In the genomic region with DNA sequence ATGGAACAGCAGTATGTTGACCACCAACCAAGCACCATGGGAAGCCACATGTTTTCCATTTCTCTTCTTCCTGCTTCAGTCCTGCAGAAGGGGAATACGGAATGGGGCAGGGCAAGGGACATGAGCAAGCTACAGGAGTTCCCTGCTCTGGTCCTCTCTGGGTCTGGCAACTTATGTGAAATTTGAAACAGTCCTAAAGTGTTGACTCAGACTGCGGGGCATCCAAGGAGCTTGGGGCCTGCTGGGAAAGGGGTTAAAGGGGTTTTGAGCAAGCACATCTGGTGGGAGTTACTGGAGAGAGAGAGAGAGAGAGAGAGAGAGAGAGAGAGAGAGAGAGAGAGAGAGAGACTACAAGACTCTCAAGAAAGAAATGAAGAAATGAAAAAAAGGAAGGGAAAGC, we compare ENCODE assay signal across 24 mouse cellular contexts. TPM values are rescaled to one million over a fixed set of nuclear protein-coding genes. Genes with fewer than 3 reads are reported as not detected.
DNase-seq lines count a peak whose midpoint lies in the region; ATAC-seq and TF ChIP-seq lines count a peak whose summit lies in the region.
"Had no signal": no experiment of that assay in that cellular context is flagged by ENCODE, and none has a peak within 500 bp of the region (broad histone marks: within the 10 kb centered on the region; RNA-seq: fewer than 3 reads in every experiment).

No protein-coding gene starts in this region.

- TF ChIP-seq EP300 in MEL (IDR thresholded peaks at IDR 0.05; ENCODE audit: low read depth in 1 of 2, low read length in 2 of 2), result no peak

- H3K4me1 ChIP-seq in MEL (ENCODE audit: control insufficient read depth in 1 of 2, insufficient read depth in 2 of 2, low read length in 2 of 2), result peaks cover 21 to 43% of the 10 kb centered on the region in 2 experiments
- H3K4me1 ChIP-seq in embryonic facial prominence, embryonic 11.5 days (ENCODE audit: control insufficient read depth, insufficient read depth, low read length), result no peaks in the 10 kb centered on the region
- no peaks in the 10 kb centered on the region for H3K4me1 ChIP-seq in limb, embryonic 11.5 days (ENCODE audit: control insufficient read depth, insufficient read depth, low read length)
- no peaks in the 10 kb centered on the region for H3K4me1 ChIP-seq in heart, embryonic 11.5 days (ENCODE audit: control insufficient read depth, insufficient read depth, low read length)
- H3K4me1 ChIP-seq in forebrain, embryonic 16.5 days (replicated peaks; ENCODE audit: control insufficient read depth, insufficient read depth, low read length), result no peaks in the 10 kb centered on the region
- no peaks in the 10 kb centered on the region for H3K4me1 ChIP-seq in forebrain, embryonic 15.5 days
- H3K4me1 ChIP-seq: heart, embryonic 13.5 days; hindbrain, embryonic 15.5 days; limb, embryonic 13.5 days; midbrain, embryonic 13.5 days had no signal

- no peak for TF ChIP-seq POLR2A in MEL (IDR thresholded peaks at IDR 0.05; ENCODE audit: control insufficient read depth in 1 of 2, insufficient read depth in 1 of 2, low read depth in 1 of 2, low read length in 2 of 2, poor library complexity in 1 of 2)

- H3K36me3 ChIP-seq in MEL (ENCODE audit: control insufficient read depth in 1 of 2, insufficient read depth in 2 of 2, low read length in 2 of 2), result peaks cover 0 to 30% of the 10 kb centered on the region in 2 experiments; a peak in 2 of 4 replicates
- no peaks in the 10 kb centered on the region for H3K36me3 ChIP-seq in embryonic facial prominence, embryonic 11.5 days (replicated peaks; ENCODE audit: control insufficient read depth, insufficient read depth, low read depth, low read length)
- H3K36me3 ChIP-seq in limb, embryonic 11.5 days (ENCODE audit: control insufficient read depth, insufficient read depth, low read length), result no peaks in the 10 kb centered on the region
- no peaks in the 10 kb centered on the region for H3K36me3 ChIP-seq in heart, embryonic 11.5 days (ENCODE audit: control insufficient read depth, insufficient read depth, low read length)
- no peaks in the 10 kb centered on the region for H3K36me3 ChIP-seq in forebrain, embryonic 16.5 days (ENCODE audit: control insufficient read depth, insufficient read depth)
- no peaks in the 10 kb centered on the region for H3K36me3 ChIP-seq in forebrain, embryonic 15.5 days
- H3K36me3 ChIP-seq: heart, embryonic 13.5 days; hindbrain, embryonic 15.5 days; limb, embryonic 13.5 days; midbrain, embryonic 13.5 days had no signal

- H3K27me3 ChIP-seq in MEL (ENCODE audit: control insufficient read depth in 1 of 2, insufficient read depth in 2 of 2, low read length in 2 of 2), result no peaks in the 10 kb centered on the region
- no peaks in the 10 kb centered on the region for H3K27me3 ChIP-seq in embryonic facial prominence, embryonic 11.5 days (ENCODE audit: control insufficient read depth, insufficient read depth, low read length)
- H3K27me3 ChIP-seq in limb, embryonic 11.5 days (ENCODE audit: control insufficient read depth, insufficient read depth, low read length), result no peaks in the 10 kb centered on the region
- no peaks in the 10 kb centered on the region for H3K27me3 ChIP-seq in heart, embryonic 11.5 days (ENCODE audit: control insufficient read depth, insufficient read depth, low read length)
- 0 out of 2 replicates have a peak, but pooled peaks cover 2% of the 10 kb centered on the region for H3K27me3 ChIP-seq in forebrain, embryonic 16.5 days (replicated peaks; ENCODE audit: control insufficient read depth, insufficient read depth, low read length)
- H3K27me3 ChIP-seq in forebrain, embryonic 15.5 days, result no peaks in the 10 kb centered on the region
- H3K27me3 ChIP-seq: hindbrain, embryonic 15.5 days; limb, embryonic 13.5 days had no signal

- H3K4me2 ChIP-seq in embryonic facial prominence, embryonic 11.5 days (ENCODE audit: low read depth, low read length), result no peak overlapping the region
- H3K4me2 ChIP-seq in limb, embryonic 11.5 days (ENCODE audit: low read depth, severe bottlenecking), result no peak overlapping the region
- H3K4me2 ChIP-seq in heart, embryonic 11.5 days, result no peak overlapping the region
- H3K4me2 ChIP-seq in forebrain, embryonic 16.5 days (ENCODE audit: low read length), result no peak overlapping the region
- H3K4me2 ChIP-seq in forebrain, embryonic 15.5 days (replicated peaks), result no peak overlapping the region
- H3K4me2 ChIP-seq: heart, embryonic 13.5 days; hindbrain, embryonic 15.5 days; limb, embryonic 13.5 days; midbrain, embryonic 13.5 days had no signal

- no peak for TF ChIP-seq RAD21 in MEL (IDR thresholded peaks at IDR 0.05; ENCODE audit: low read depth, low read length)

- ATAC-seq in embryonic facial prominence, embryonic 11.5 days (replicated peaks; ENCODE audit: insufficient number of reproducible peaks, low FRiP score, low TSS enrichment, low read depth), result no peak
- no peak for ATAC-seq in limb, embryonic 11.5 days (ENCODE audit: insufficient number of reproducible peaks, low FRiP score, low TSS enrichment, low read depth)
- ATAC-seq in heart, embryonic 11.5 days (replicated peaks; ENCODE audit: insufficient number of reproducible peaks, low FRiP score, low TSS enrichment), result no peak
- ATAC-seq in forebrain, embryonic 16.5 days, result no peak
- no peak for ATAC-seq in forebrain, embryonic 15.5 days (replicated peaks)
- ATAC-seq: forebrain, postnatal 0 days; intestine, embryonic 16.5 days; midbrain, embryonic 13.5 days had no signal

- no peak overlapping the region for H3K4me3 ChIP-seq in MEL (ENCODE audit: control insufficient read depth in 1 of 2, insufficient read depth in 1 of 2, low read depth in 2 of 2, low read length in 2 of 2)
- H3K4me3 ChIP-seq in embryonic facial prominence, embryonic 11.5 days (ENCODE audit: low read depth, low read length), result no peak overlapping the region
- H3K4me3 ChIP-seq in limb, embryonic 11.5 days (ENCODE audit: low read depth, low read length), result no peak overlapping the region
- no peak overlapping the region for H3K4me3 ChIP-seq in heart, embryonic 11.5 days (ENCODE audit: low read depth, low read length)
- no peak overlapping the region for H3K4me3 ChIP-seq in forebrain, embryonic 16.5 days (replicated peaks; ENCODE audit: low read length)
- H3K4me3 ChIP-seq in forebrain, embryonic 15.5 days, result no peak overlapping the region
- H3K4me3 ChIP-seq: gastrocnemius, adult 2 months; heart, embryonic 13.5 days; hindbrain, embryonic 15.5 days; limb, embryonic 13.5 days; midbrain, embryonic 13.5 days had no signal

- DNase-seq in 3T3-L1 (ENCODE audit: low read depth, low spot score) (peak; percentile 86), MEL (ENCODE audit: low read depth, low spot score) (no peak)
- peak; percentile 68 for DNase-seq in embryonic facial prominence, embryonic 11.5 days (ENCODE audit: low spot score)
- no peak for DNase-seq in limb, embryonic 11.5 days (ENCODE audit: low spot score)
- DNase-seq in testis, postnatal 10 days (ENCODE audit: low spot score), result no peak
- DNase-seq: cerebellum, adult 9-11 months; forebrain, postnatal 0 days; gastrocnemius, adult 2 months; heart, adult 11 months; kidney, postnatal 36 days; lung, adult 2 months; thymus, adult 2 months had no signal

- H3K27ac ChIP-seq in MEL (ENCODE audit: control insufficient read depth, low read depth, low read length), result peak overlapping the region; percentile 0; the same call in 1 of the 2 replicates
- no peak overlapping the region for H3K27ac ChIP-seq in embryonic facial prominence, embryonic 11.5 days (replicated peaks; ENCODE audit: low read depth, low read length)
- H3K27ac ChIP-seq in limb, embryonic 11.5 days (replicated peaks; ENCODE audit: low read depth, low read length), result 0 out of 2 replicates have a peak overlapping the region, but pooled peaks have one; percentile 15
- no peak overlapping the region for H3K27ac ChIP-seq in heart, embryonic 11.5 days (ENCODE audit: low read depth, low read length)
- no peak overlapping the region for H3K27ac ChIP-seq in forebrain, embryonic 16.5 days (ENCODE audit: low read length)
- H3K27ac ChIP-seq in forebrain, embryonic 15.5 days (replicated peaks), result no peak overlapping the region
- H3K27ac ChIP-seq: gastrocnemius, adult 2 months; heart, embryonic 13.5 days; hindbrain, embryonic 15.5 days; limb, embryonic 13.5 days; macrophage; midbrain, embryonic 13.5 days had no signal

- H3K9ac ChIP-seq in MEL (ENCODE audit: control insufficient read depth, low read depth, low read length, poor library complexity, severe bottlenecking), result no peak overlapping the region
- no peak overlapping the region for H3K9ac ChIP-seq in embryonic facial prominence, embryonic 11.5 days (replicated peaks; ENCODE audit: low read length)
- no peak overlapping the region for H3K9ac ChIP-seq in limb, embryonic 11.5 days (ENCODE audit: low read length)
- H3K9ac ChIP-seq in heart, embryonic 11.5 days (ENCODE audit: low read depth, low read length), result no peak overlapping the region
- H3K9ac ChIP-seq in forebrain, embryonic 16.5 days (replicated peaks; ENCODE audit: low read depth, low read length), result no peak overlapping the region
- H3K9ac ChIP-seq in forebrain, embryonic 15.5 days (replicated peaks), result no peak overlapping the region
- H3K9ac ChIP-seq: forebrain, postnatal 0 days; heart, embryonic 13.5 days; hindbrain, embryonic 15.5 days; limb, embryonic 13.5 days; midbrain, embryonic 13.5 days had no signal

- H3K9me3 ChIP-seq in MEL (replicated peaks; ENCODE audit: insufficient read depth, low read length), result no peaks in the 10 kb centered on the region
- H3K9me3 ChIP-seq in embryonic facial prominence, embryonic 11.5 days (replicated peaks; ENCODE audit: control insufficient read depth, low read length), result no peaks in the 10 kb centered on the region
- H3K9me3 ChIP-seq in limb, embryonic 11.5 days (ENCODE audit: control insufficient read depth, low read length), result 0 out of 2 replicates have a peak, but pooled peaks cover 3% of the 10 kb centered on the region
- no peaks in the 10 kb centered on the region for H3K9me3 ChIP-seq in heart, embryonic 11.5 days (replicated peaks; ENCODE audit: control insufficient read depth, low read length)
- H3K9me3 ChIP-seq in forebrain, embryonic 16.5 days (ENCODE audit: control insufficient read depth, low read length), result no peaks in the 10 kb centered on the region
- H3K9me3 ChIP-seq in forebrain, embryonic 15.5 days, result no peaks in the 10 kb centered on the region
- H3K9me3 ChIP-seq: heart, embryonic 13.5 days; hindbrain, embryonic 15.5 days; midbrain, embryonic 13.5 days had no signal

- H3K79me2 ChIP-seq in MEL (ENCODE audit: control insufficient read depth, insufficient read depth, low read length, poor library complexity), result no peaks in the 10 kb centered on the region; the same call in 1 of the 2 replicates

- TF ChIP-seq CTCF in MEL (IDR thresholded peaks at IDR 0.05 in 2 of 3, conservative IDR thresholded peaks at IDR 0.05 in 1 of 3; ENCODE audit: control insufficient read depth in 1 of 3, insufficient read depth in 1 of 3, low read depth in 2 of 3, low read length in 3 of 3, poor library complexity in 1 of 3, severe bottlenecking in 1 of 3), result no peak

- WGBS in embryonic facial prominence, embryonic 11.5 days, result 25% methylated on average over 2 of the region's 2 CpGs
- WGBS in limb, embryonic 11.5 days, result 22% methylated on average over 2 of the region's 2 CpGs
- whole genome bisulfite sequencing in heart, embryonic 11.5 days (ENCODE audit: insufficient replicate concordance), result 62% methylated on average over 2 of the region's 2 CpGs
- WGBS in forebrain, embryonic 16.5 days, result 61% methylated on average over 2 of the region's 2 CpGs
- WGBS in forebrain, embryonic 15.5 days, result 80% methylated on average over 2 of the region's 2 CpGs

RNA-seq across cellular contexts. Expression of gene Prpsap1, which starts 14.7 kb away (rescaled TPM):
- total RNA-seq in MEL (2012; rRNA removed), result 142 and 155 TPM in 2 replicates
- polyA plus RNA-seq in MEL (2012; ENCODE audit: insufficient read depth in 1 of 2, insufficient read length in 2 of 2, low read depth in 1 of 2, low replicate concordance in 2 of 2, missing spikeins in 1 of 2), result 100 to 1,000 TPM in 1 of 2 experiments, not detected in 1; 112 TPM
- polyA plus RNA-seq in embryonic facial prominence, embryonic 11.5 days (2014; fragmentation: Nextera tagmentation; extraction: Ambion mirVana), result 171 and 182 TPM in 2 replicates
- polyA plus RNA-seq in limb, embryonic 11.5 days (2014; fragmentation: Nextera tagmentation; extraction: Ambion mirVana), result 183 and 193 TPM in 2 replicates
- polyA plus RNA-seq in heart, embryonic 11.5 days (2014; fragmentation: Nextera tagmentation; extraction: Ambion mirVana), result 96.5 and 101 TPM in 2 replicates
- 200 and 201 TPM in 2 replicates for polyA plus RNA-seq in forebrain, embryonic 16.5 days (2015; fragmentation: Nextera tagmentation; extraction: Ambion mirVana)
- polyA plus RNA-seq in forebrain, embryonic 15.5 days (2015; fragmentation: Nextera tagmentation; extraction: Ambion mirVana), result 193 and 201 TPM in 2 replicates

RNA-seq across cellular contexts. Expression of gene Sphk1, which starts 22.0 kb away (rescaled TPM):
- total RNA-seq in MEL (2012; rRNA removed), result 77.5 and 127 TPM in 2 replicates
- 10 to 100 TPM in 1 of 2 experiments, not detected in 1; 53.5 TPM for polyA plus RNA-seq in MEL (2012; ENCODE audit: insufficient read depth in 1 of 2, insufficient read length in 2 of 2, low read depth in 1 of 2, low replicate concordance in 2 of 2, missing spikeins in 1 of 2)
- polyA plus RNA-seq in embryonic facial prominence, embryonic 11.5 days (2014; fragmentation: Nextera tagmentation; extraction: Ambion mirVana), result 5.0 and 7.2 TPM in 2 replicates
- 1.3 and 1.9 TPM in 2 replicates for polyA plus RNA-seq in limb, embryonic 11.5 days (2014; fragmentation: Nextera tagmentation; extraction: Ambion mirVana)
- polyA plus RNA-seq in heart, embryonic 11.5 days (2014; fragmentation: Nextera tagmentation; extraction: Ambion mirVana), result 2.1 and 3.0 TPM in 2 replicates
- polyA plus RNA-seq in forebrain, embryonic 16.5 days (2015; fragmentation: Nextera tagmentation; extraction: Ambion mirVana), result 2.9 and 3.3 TPM in 2 replicates
- 2.2 and 2.4 TPM in 2 replicates for polyA plus RNA-seq in forebrain, embryonic 15.5 days (2015; fragmentation: Nextera tagmentation; extraction: Ambion mirVana)

RNA-seq across cellular contexts. Expression of gene Qrich2, which starts 42.6 kb away (rescaled TPM):
- not detected in 2 replicates for total RNA-seq in MEL (2012; rRNA removed)
- polyA plus RNA-seq in MEL (2012; ENCODE audit: insufficient read depth in 1 of 2, insufficient read length in 2 of 2, low read depth in 1 of 2, low replicate concordance in 2 of 2, missing spikeins in 1 of 2), result under 1 TPM in 1 of 2 experiments, not detected in 1; 0.11 TPM
- polyA plus RNA-seq in embryonic facial prominence, embryonic 11.5 days (2014; fragmentation: Nextera tagmentation; extraction: Ambion mirVana), result 0.31 TPM in 1 of 2 replicates, not detected in the other
- 0.20 and 0.37 TPM in 2 replicates for polyA plus RNA-seq in limb, embryonic 11.5 days (2014; fragmentation: Nextera tagmentation; extraction: Ambion mirVana)
- 0.31 TPM in 1 of 2 replicates, not detected in the other for polyA plus RNA-seq in heart, embryonic 11.5 days (2014; fragmentation: Nextera tagmentation; extraction: Ambion mirVana)
- 0.09 TPM in 1 of 2 replicates, not detected in the other for polyA plus RNA-seq in forebrain, embryonic 16.5 days (2015; fragmentation: Nextera tagmentation; extraction: Ambion mirVana)
- polyA plus RNA-seq in forebrain, embryonic 15.5 days (2015; fragmentation: Nextera tagmentation; extraction: Ambion mirVana), result not detected in 2 replicates
- total RNA-seq: adrenal gland, adult 18-20 months; forebrain, postnatal 0 days; heart, postnatal 25 days had no signal
- polyA plus RNA-seq: forebrain, postnatal 0 days; heart, embryonic 13.5 days; macrophage; midbrain, embryonic 13.5 days; neural tube, embryonic 14.5 days had no signal

Comparison
In these comparisons a context has a peak if more than half of its experiments do, and no peak if none do; other contexts are left out.
1. DNase-seq: peak in 3T3-L1 (single experiment) and embryonic facial prominence, embryonic 11.5 days (single experiment); none in MEL (single experiment), limb, embryonic 11.5 days (single experiment) and testis, postnatal 10 days (single experiment).
2. H3K27ac ChIP-seq: peak in MEL (single experiment) and limb, embryonic 11.5 days (single experiment); none in embryonic facial prominence, embryonic 11.5 days (single experiment), heart, embryonic 11.5 days (single experiment), forebrain, embryonic 16.5 days (single experiment) and forebrain, embryonic 15.5 days (single experiment).